Mouse (Mus musculus) small intestine, adult 2 months (tissue): ENCODE results near the gene Snrnp70.

Experiments used
- CTCF ChIP-seq: fragments of 200-500 bp; IDR thresholded peaks from 2 replicates; pipeline ENCODE4 v1.5.1; 2012; ENCODE audit warnings: low read depth, mild to moderate bottlenecking, control low read depth, inconsistent platforms, low read length, moderate library complexity, mixed read lengths; ENCODE audit not compliant: insufficient replicate concordance, insufficient read length; ENCODE audit errors: extremely low read depth
- POLR2A ChIP-seq: fragments of 200-500 bp; IDR thresholded peaks from 2 replicates; pipeline ENCODE4 v1.6.1; 2012; ENCODE audit warnings: low read depth, mild to moderate bottlenecking, control low read depth, inconsistent platforms, low read length, moderate library complexity

DNA sequence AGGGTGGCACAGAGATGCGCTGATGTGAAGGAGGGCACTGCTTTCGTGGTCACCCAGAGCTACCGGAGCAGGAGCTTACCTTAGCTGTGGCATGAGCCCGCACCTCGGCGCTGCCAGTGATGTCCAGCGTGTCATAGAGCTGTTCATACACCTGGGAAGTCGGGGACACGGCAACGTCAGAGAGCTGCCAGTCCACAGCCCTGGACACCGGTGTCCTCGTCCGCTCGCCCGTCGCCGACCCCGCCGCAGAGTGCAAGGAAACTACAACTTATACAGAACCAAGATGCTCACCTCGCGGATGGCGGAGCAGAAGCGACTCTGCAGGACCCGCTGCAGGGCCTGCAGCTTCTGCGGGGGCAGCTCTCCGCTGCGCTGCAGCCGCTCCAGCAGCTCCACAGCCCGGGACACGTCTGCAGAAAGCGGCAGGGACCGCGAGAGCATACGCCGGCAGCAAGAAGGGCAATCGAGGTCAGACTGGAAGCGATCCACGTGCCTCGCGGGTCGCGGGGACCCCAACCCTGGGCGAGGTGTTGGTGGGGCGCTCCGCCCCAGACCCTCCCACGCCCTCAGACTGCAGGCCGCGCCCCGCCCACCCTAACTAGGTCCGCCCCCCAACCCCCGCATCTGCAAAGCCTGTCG lies 25.6 kb downstream of the Snrnp70 start:
- TF ChIP-seq CTCF (no peak), POLR2A (no peak)
